Mouse (Mus musculus) erythroblast, adult 5-6 weeks (primary cell): Measurements from ENCODE around the gene Ccnd3. TPM values are rescaled to one million over a fixed set of nuclear protein-coding genes. Genes with fewer than 3 reads are reported as not detected.
A peak's percentile ranks its signal among the peaks of the same experiment; 100 is the strongest.
"Not testable (repeated sequence)": the region's sequence is repeated elsewhere in the genome, so short reads cannot be mapped to it uniquely, and the experiment has no call there.

Source experiments
- ATAC-seq: replicated peaks from 2 replicates; pipeline ENCODE4 v1.8.0; 2016; ENCODE audit warnings: moderate number of reproducible peaks, mild to moderate bottlenecking, moderate TSS enrichment, inconsistent platforms; ENCODE audit not compliant: poor library complexity, low FRiP score, severe bottlenecking
- total RNA-seq, 2 experiments: library from RNA; stranded (forward) in 1 of 2; stranded (reverse) in 1 of 2; fragments of 150-400 nt in 1 of 2; fragments of 200-764, 138-1000 nt in 1 of 2; gene quantifications; 2 replicates each; pipeline versions ENCODE4 v1.2.3 to v1.2.4; 2015 to 2017; ENCODE audit warnings: low replicate concordance in 2 of 2

Ccnd3 gene
- total RNA-seq, 2 experiments from 2014 or later: 65.9 to 85.3 TPM

GRCm38 (mm10) chr17:47588517-47588916, 83.7 kb downstream of the Ccnd3 start:
- ATAC-seq: no peak

GRCm38 (mm10) chr17:47591073-47591472, 86.2 kb downstream of the Ccnd3 start:
- no peak for ATAC-seq

- ATAC-seq: peak; percentile 68
Measured at GRCm38 (mm10) chr17:47593215-47593853, 88.5 kb downstream of the Ccnd3 start.

- ATAC-seq: no peak
Measured at GRCm38 (mm10) chr17:47593854-47594182, 89.0 kb downstream of the Ccnd3 start.

GRCm38 (mm10) chr17:47594183-47594968, 89.5 kb downstream of the Ccnd3 start:
- peak; percentile 29 for ATAC-seq

- ATAC-seq: no peak
Measured at GRCm38 (mm10) chr17:47594969-47595247, 90.1 kb downstream of the Ccnd3 start.

- ATAC-seq: peak; percentile 39
Measured at GRCm38 (mm10) chr17:47595248-47596161, 90.7 kb downstream of the Ccnd3 start.

- ATAC-seq: no peak
Measured at GRCm38 (mm10) chr17:47596162-47596838, 91.4 kb downstream of the Ccnd3 start.

GRCm38 (mm10) chr17:47596839-47597164, 92.0 kb downstream of the Ccnd3 start:
- no peak for ATAC-seq

- no peak for ATAC-seq
Measured at GRCm38 (mm10) chr17:47597261-47597660, 92.4 kb downstream of the Ccnd3 start.

GRCm38 (mm10) chr17:47597838-47598579, 93.2 kb downstream of the Ccnd3 start:
- peak; percentile 66 for ATAC-seq

- not testable (repeated sequence) for ATAC-seq
Measured at GRCm38 (mm10) chr17:47598580-47599304, 93.9 kb downstream of the Ccnd3 start.

GRCm38 (mm10) chr17:47599511-47600297, 94.9 kb downstream of the Ccnd3 start:
- ATAC-seq: no peak

- no peak for ATAC-seq
Measured at GRCm38 (mm10) chr17:47600601-47601388, 95.9 kb downstream of the Ccnd3 start.

- ATAC-seq: no peak
Measured at GRCm38 (mm10) chr17:47601389-47601755, 96.5 kb downstream of the Ccnd3 start.

GRCm38 (mm10) chr17:47602289-47602688, 97.4 kb downstream of the Ccnd3 start:
- no peak for ATAC-seq

- no peak for ATAC-seq
Measured at GRCm38 (mm10) chr17:47606220-47606619, 101.4 kb downstream of the Ccnd3 start.
